Mouse (Mus musculus) cortical plate, adult 2 months (tissue): ENCODE results near the gene Gm45234.

ENCODE experiments used
- CTCF ChIP-seq: fragments of 200-500 bp; IDR thresholded peaks from 2 replicates; pipeline ENCODE4 v1.5.1; 2011; ENCODE audit warnings: mild to moderate bottlenecking, control low read depth, low read length; ENCODE audit not compliant: insufficient read depth; ENCODE audit errors: extremely low read depth
- POLR2A ChIP-seq: fragments of 200-500 bp; IDR thresholded peaks from 2 replicates; pipeline ENCODE4 v1.6.1; 2011; ENCODE audit warnings: mild to moderate bottlenecking, low read length, control low read depth; ENCODE audit not compliant: insufficient read depth; ENCODE audit errors: extremely low read depth

- TF ChIP-seq POLR2A = no peak
- TF ChIP-seq CTCF = no peak
These were observed 25.7 kb downstream of the Gm45234 start for GRCm38 (mm10) chr6:124729850-124730705.
